Mouse (Mus musculus) intestine, embryonic 14.5 days (tissue): ENCODE data around the gene Cbfa2t2. TPM values are rescaled to one million over a fixed set of nuclear protein-coding genes. Genes with fewer than 3 reads are reported as not detected.
"Not testable (repeated sequence)": the region's sequence is repeated elsewhere in the genome, so short reads cannot be mapped to it uniquely, and the experiment has no call there.

Experiments
- ATAC-seq: fragments of 200-750 bp; cut with Nextera tagmentation; replicated peaks from 2 replicates; pipeline ENCODE4 v1.8.0; 2017; ENCODE audit warnings: low read depth, moderate number of reproducible peaks, moderate TSS enrichment, moderate library complexity; ENCODE audit not compliant: low FRiP score, low TSS enrichment
- DNase-seq: peaks from one replicate; pipeline ENCODE4 v3.0.0-alpha.2; 2018; ENCODE audit warnings: low spot score
- H3K27ac ChIP-seq: fragments of 300-500 bp; sonication (generic); 2 replicates; pipeline ENCODE4 v1.5.1; 2014; ENCODE audit warnings: low read depth, mild to moderate bottlenecking, control low read depth
- H3K27me3 ChIP-seq: fragments of 300-500 bp; sonication (generic); replicated peaks from 2 replicates; pipeline ENCODE4 v1.6.1; 2014; ENCODE audit warnings: low read length, control low read depth; ENCODE audit not compliant: control insufficient read depth, insufficient read depth
- H3K36me3 ChIP-seq: fragments of 300-500 bp; sonication (generic); 2 replicates; pipeline ENCODE4 v1.6.1; 2014; ENCODE audit warnings: low read length, control low read depth; ENCODE audit not compliant: control insufficient read depth, insufficient read depth
- H3K4me1 ChIP-seq: fragments of 300-500 bp; sonication (generic); replicated peaks from 2 replicates; pipeline ENCODE4 v1.6.1; 2014; ENCODE audit warnings: low read length, control low read depth, mixed read lengths; ENCODE audit not compliant: control insufficient read depth, insufficient read depth
- H3K4me2 ChIP-seq: fragments of 300-500 bp; sonication (generic); 2 replicates; pipeline ENCODE4 v1.6.1; 2014; ENCODE audit warnings: low read length
- H3K4me3 ChIP-seq: fragments of 300-500 bp; sonication (generic); 2 replicates; pipeline ENCODE4 v1.5.1; 2014; ENCODE audit warnings: low read depth, low read length, control low read depth, mixed read lengths
- H3K9ac ChIP-seq: fragments of 300-500 bp; sonication (generic); 2 replicates; pipeline ENCODE4 v1.6.1; 2014; ENCODE audit warnings: mild to moderate bottlenecking, low read length
- H3K9me3 ChIP-seq: fragments of 300-500 bp; sonication (generic); 2 replicates; pipeline ENCODE4 v1.6.1; 2016; ENCODE audit warnings: low read length, control low read depth; ENCODE audit not compliant: control insufficient read depth
- WGBS: fragments of 180-500 bp; shearing (Covaris S2); extraction: QIAGEN DNeasy Blood & Tissue Kit; methylation state at CpG from one replicate; pipeline ENCODE4 v1.1.7; 2014; 5-methylcytosine and 5-hydroxymethylcytosine counted together
- polyA plus RNA-seq: library from polyadenylated mRNA; unstranded; fragments of >200 nt; fragmentation: Nextera tagmentation; extraction: Ambion mirVana; gene quantifications from 2 replicates; pipeline ENCODE4 v1.2.1, GENCODE M21; 2014

Gene Cbfa2t2
- polyA plus RNA-seq, 1 experiment from 2014 or later: 33.6 TPM

DNA sequence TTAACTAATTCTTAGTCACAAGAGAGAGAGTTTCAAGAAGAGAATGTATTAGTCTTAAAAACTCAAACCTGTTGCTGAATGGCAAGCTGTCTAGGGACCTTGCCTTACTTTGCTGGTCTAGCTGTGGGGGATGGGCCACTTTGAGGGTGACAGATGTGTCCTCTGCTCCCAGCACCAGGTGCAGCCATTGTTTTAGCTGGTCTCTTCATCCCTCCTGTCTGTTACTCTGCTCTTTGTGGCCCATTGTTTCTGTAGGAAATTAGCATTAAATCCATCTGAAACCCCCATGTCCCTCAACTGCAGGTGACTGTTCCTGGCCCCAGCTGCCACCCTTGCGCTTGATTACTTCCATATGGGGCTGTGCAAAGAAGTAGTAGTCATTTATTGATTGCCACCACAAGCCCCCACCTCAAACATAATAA, 29.6 kb downstream of the Cbfa2t2 start:
- no peaks in the 10 kb centered on the region for H3K9me3 ChIP-seq
- no peak overlapping the region for H3K9ac ChIP-seq
- no peak overlapping the region for H3K4me3 ChIP-seq
- peak overlapping the region; percentile 14; the same call in 1 of the 2 replicates for H3K27ac ChIP-seq
- H3K4me1 ChIP-seq: peaks cover 1% of the 10 kb centered on the region; the same call in 1 of the 2 replicates
- no peaks in the 10 kb centered on the region for H3K27me3 ChIP-seq
- ATAC-seq: no peak
- no peaks in the 10 kb centered on the region for H3K36me3 ChIP-seq
- DNase-seq: no peak
- H3K4me2 ChIP-seq: no peak overlapping the region
- 83% methylated on average over 1 of the region's 1 CpGs for WGBS

DNA sequence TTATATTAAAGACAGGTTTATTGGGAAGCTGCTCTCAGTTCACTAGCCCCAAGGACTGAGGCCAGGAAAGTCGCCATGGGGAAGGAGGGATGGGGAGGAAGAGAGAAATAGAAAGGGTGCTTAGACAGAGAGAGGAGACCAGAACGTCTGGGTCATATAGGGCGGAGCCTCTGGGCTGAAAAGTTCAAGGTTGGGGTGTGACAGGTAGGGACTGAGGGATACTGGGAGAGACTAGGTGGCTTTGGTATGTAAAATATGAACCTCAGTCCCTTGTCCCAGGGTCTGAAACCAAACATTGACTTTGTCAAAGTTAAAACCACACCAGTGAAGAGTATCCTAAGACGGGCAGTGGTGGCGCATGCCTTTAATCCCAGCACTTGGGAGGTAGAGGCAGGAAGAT, 30.9 kb downstream of the Cbfa2t2 start:
- Histone ChIP-seq H3K4me1 (no peaks in the 10 kb centered on the region), H3K4me3 (no peak overlapping the region), H3K9me3 (no peaks in the 10 kb centered on the region), H3K4me2 (no peak overlapping the region), H3K27me3 (no peaks in the 10 kb centered on the region), H3K9ac (no peak overlapping the region), H3K27ac (no peak overlapping the region), H3K36me3 (no peaks in the 10 kb centered on the region)
- ATAC-seq (no peak), DNase-seq (no peak)
- 91% methylated on average over 5 of the region's 5 CpGs for WGBS

DNA sequence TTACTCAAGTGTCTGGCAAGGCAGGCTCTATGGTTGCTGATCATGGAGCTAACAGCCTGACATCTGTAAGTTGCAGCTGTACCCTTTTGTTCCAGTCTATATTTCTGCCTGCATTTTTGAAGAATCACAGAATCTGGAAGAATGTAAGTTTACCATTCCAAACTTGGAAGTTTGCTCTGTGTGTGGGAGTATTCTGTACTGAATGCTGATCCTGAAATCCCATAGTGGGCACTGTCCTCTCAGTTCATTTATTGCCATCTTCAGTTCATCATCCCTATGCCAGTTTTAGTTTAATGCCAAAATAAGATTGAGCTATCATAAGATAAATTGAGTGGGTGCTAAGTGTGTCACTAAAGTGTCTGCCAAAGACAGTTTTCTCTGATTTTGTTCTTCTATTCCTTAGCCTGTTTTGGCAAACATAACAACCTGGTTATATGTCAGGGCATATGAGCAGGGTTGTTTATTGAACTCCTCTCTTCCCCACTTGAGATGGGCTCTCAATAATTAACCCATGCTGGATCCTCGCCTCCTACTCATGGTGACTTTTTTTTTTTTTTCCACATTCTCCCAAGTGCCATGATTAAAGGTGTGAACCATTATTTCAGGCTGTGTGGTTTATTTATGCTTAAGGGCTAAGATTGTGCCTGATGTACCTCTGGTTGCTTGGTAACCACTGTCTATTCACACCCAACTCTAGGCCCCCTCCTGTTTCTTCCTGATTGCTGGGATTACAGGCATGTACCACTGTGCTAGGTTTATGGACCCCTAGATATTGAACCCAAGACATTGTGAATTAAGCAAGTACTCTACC, 38.2 kb downstream of the Cbfa2t2 start:
- H3K4me1 ChIP-seq: 0 out of 2 replicates have a peak, but pooled peaks cover 4% of the 10 kb centered on the region
- H3K27me3 ChIP-seq: no peaks in the 10 kb centered on the region
- no peaks in the 10 kb centered on the region for H3K9me3 ChIP-seq
- H3K36me3 ChIP-seq: no peaks in the 10 kb centered on the region
- 83% methylated on average over 1 of the region's 1 CpGs for WGBS
- H3K4me3 ChIP-seq: no peak overlapping the region
- H3K4me2 ChIP-seq: no peak overlapping the region
- H3K27ac ChIP-seq: no peak overlapping the region
- H3K9ac ChIP-seq: no peak overlapping the region
- no peak for ATAC-seq
- DNase-seq: no peak

DNA sequence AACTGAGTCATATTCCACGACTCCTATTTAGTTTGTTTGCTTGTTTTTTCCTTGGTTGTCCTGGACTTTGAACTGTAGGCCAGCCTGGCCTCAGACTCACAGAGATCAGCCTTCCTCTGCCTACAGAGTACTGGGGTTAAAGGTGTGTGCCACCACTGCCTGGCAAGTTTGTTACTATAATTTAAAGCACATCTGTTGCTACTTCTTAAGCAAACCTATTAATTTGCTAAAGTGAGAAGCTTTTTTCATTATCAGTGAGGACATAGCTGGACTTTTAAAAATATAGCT, 38.7 kb downstream of the Cbfa2t2 start:
- Histone ChIP-seq H3K27ac (no peak overlapping the region), H3K36me3 (no peaks in the 10 kb centered on the region), H3K27me3 (no peaks in the 10 kb centered on the region), H3K4me3 (no peak overlapping the region), H3K4me2 (no peak overlapping the region), H3K9ac (no peak overlapping the region), H3K9me3 (no peaks in the 10 kb centered on the region), H3K4me1 (0 out of 2 replicates have a peak, but pooled peaks cover 4% of the 10 kb centered on the region)
- ATAC-seq (no peak), DNase-seq (no peak)
- 70% methylated on average over 1 of the region's 1 CpGs for WGBS

DNA sequence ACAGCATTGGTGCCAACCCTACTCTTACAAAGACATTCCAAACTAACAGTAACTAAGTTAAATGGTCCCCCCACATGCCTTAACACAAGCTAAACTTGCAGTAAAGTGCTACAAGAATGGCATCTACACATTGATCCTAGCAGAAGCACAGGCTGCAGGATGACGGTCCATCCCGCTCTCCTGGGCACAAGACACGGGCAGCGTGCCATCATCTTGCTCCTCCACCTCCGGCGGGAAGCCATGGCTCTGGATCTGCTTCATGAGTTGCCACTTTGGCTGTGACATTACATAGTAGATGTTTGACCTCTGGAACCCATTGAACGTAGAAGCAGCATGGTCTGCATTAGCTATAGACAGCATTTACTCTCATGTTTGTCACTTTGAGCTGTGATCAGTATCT, 39.6 kb downstream of the Cbfa2t2 start:
- no peak overlapping the region for H3K9ac ChIP-seq
- no peaks in the 10 kb centered on the region for H3K27me3 ChIP-seq
- H3K27ac ChIP-seq: no peak overlapping the region
- 0 out of 2 replicates have a peak, but pooled peaks cover 4% of the 10 kb centered on the region for H3K4me1 ChIP-seq
- no peak overlapping the region for H3K4me3 ChIP-seq
- ATAC-seq: no peak
- DNase-seq: no peak
- no peaks in the 10 kb centered on the region for H3K36me3 ChIP-seq
- WGBS: 98% methylated on average over 7 of the region's 7 CpGs
- H3K9me3 ChIP-seq: no peaks in the 10 kb centered on the region
- no peak overlapping the region for H3K4me2 ChIP-seq

DNA sequence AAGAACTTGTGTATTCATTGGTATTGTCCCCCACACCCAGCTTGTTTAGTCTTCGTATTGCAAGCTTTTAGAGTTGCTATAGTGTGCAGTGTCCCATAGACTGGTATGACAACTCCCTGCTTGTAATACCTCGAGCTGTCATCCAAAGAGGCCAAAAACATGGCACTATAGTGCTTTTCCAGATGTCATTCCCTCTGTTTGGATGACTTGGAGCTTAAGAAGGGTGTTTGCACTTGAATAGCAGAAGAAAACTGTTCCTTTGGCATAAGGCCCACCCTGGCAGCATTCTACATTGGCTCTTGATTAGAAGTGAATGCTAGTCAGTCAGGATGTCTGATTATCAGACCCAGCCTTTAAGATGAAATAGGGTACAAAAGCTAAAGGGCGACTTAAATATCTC, 40.7 kb downstream of the Cbfa2t2 start:
- no peak for DNase-seq

DNA sequence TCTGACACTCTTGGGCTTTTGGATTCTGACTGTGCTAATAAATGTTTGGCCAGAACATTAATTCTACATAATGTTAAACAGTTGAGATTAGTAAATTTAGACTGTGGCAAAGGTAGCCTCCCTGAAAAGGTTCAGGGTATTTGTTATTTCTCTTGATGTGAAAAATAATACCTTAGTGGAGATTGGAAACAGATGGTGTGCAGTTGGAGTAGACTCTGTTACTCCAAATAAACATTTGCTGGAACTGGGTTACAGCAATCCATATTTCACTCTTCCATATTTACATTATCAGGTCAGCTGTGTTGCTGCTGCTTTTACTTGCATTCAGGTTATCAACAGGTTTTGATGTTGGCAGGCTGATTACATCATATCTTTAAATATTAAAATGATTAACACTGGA, 55.5 kb downstream of the Cbfa2t2 start:
- H3K9ac ChIP-seq: no peak overlapping the region
- H3K4me2 ChIP-seq: no peak overlapping the region
- no peaks in the 10 kb centered on the region for H3K9me3 ChIP-seq
- H3K36me3 ChIP-seq: no peaks in the 10 kb centered on the region
- ATAC-seq (no peak), DNase-seq (no peak)
- peaks cover 10% of the 10 kb centered on the region; the same call in 1 of the 2 replicates for H3K4me1 ChIP-seq
- no peak overlapping the region for H3K4me3 ChIP-seq
- H3K27ac ChIP-seq: no peak overlapping the region
- H3K27me3 ChIP-seq: no peaks in the 10 kb centered on the region

More for the DNA sequence above, 40.7 kb downstream of the Cbfa2t2 start:
- Histone ChIP-seq H3K4me3 (no peak overlapping the region), H3K4me2 (no peak overlapping the region), H3K9me3 (no peaks in the 10 kb centered on the region), H3K9ac (no peak overlapping the region), H3K36me3 (no peaks in the 10 kb centered on the region), H3K4me1 (0 out of 2 replicates have a peak, but pooled peaks cover 4% of the 10 kb centered on the region), H3K27ac (no peak overlapping the region), H3K27me3 (no peaks in the 10 kb centered on the region)
- WGBS: 86% methylated on average over 3 of the region's 3 CpGs
- ATAC-seq: no peak

DNA sequence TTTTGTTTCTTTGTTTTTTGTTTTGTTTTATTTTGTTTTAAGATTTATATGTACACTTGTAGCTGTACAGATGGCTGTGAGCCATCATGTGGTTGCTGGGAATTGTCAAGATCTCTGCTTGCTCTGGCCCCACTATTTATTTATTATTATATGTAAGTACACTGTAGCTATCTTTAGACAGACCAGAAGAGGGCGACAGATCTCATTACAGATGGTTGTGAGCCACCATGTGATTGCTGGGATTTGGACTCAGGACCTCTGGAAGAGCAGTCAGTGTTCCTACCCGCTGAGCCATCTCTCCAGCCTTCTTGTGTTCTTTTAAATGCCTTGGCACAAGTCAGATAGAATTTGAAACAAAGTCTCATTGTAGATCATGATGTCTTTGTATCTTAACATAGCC, 57.3 kb downstream of the Cbfa2t2 start:
- ATAC-seq: not testable (repeated sequence)
- WGBS: 52% methylated on average over 2 of the region's 2 CpGs

DNA sequence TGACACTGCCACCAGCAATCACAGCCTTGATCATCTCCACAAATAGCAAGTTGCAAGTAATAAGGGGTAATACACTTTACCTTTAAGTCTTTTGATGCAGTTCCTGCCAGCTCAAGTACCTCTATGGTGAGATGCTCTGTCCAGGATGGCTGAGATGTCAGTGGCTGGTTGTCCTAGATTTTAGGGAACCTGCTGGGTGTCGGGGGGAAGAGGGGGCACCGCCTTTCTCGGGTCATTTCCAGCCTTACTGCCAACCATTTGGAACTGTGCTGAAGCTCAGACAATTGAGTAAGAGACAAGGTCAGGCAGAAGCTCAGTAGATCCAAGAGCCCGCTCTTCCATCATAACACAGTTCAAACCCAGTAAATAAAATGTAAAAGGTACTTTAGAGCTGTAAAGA, 58.7 kb downstream of the Cbfa2t2 start:
- H3K27me3 ChIP-seq: no peaks in the 10 kb centered on the region
- peaks cover 15% of the 10 kb centered on the region; the same call in 1 of the 2 replicates for H3K4me1 ChIP-seq
- DNase-seq: no peak
- H3K9me3 ChIP-seq: no peaks in the 10 kb centered on the region
- no peak overlapping the region for H3K27ac ChIP-seq
- no peak overlapping the region for H3K4me2 ChIP-seq
- no peak for ATAC-seq
- WGBS: 95% methylated on average over 4 of the region's 4 CpGs
- no peak overlapping the region for H3K9ac ChIP-seq
- no peak overlapping the region for H3K4me3 ChIP-seq
- H3K36me3 ChIP-seq: no peaks in the 10 kb centered on the region

More for the DNA sequence above, 57.3 kb downstream of the Cbfa2t2 start:
- not testable (repeated sequence) for H3K27me3 ChIP-seq, H3K9me3 ChIP-seq, H3K4me3 ChIP-seq, DNase-seq, H3K36me3 ChIP-seq, H3K4me2 ChIP-seq, H3K27ac ChIP-seq, H3K9ac ChIP-seq
- peaks cover 12% of the 10 kb centered on the region; the same call in 1 of the 2 replicates for H3K4me1 ChIP-seq
